Mouse (Mus musculus) brain, embryonic 14.5 days (tissue): ENCODE measurements at regions not wholly inside any gene's neighbourhood (a gene's known extent, or its start where the extent isn't known, plus 50 kb on each side); places are given as distances from the start of the nearest gene placed in this dataset.

Source experiments
- CTCF ChIP-seq: fragments of 200-500 bp; IDR thresholded peaks from 2 replicates; pipeline ENCODE4 v1.5.1; 2012; ENCODE audit warnings: inconsistent platforms, mild to moderate bottlenecking, moderate library complexity, borderline replicate concordance; ENCODE audit not compliant: insufficient read depth, insufficient read length; ENCODE audit errors: extremely low read depth
- POLR2A ChIP-seq: fragments of 200-500 bp; IDR thresholded peaks from 2 replicates; pipeline ENCODE4 v1.6.1; 2012; ENCODE audit warnings: mild to moderate bottlenecking, inconsistent platforms, borderline replicate concordance; ENCODE audit not compliant: poor library complexity, insufficient read depth, insufficient read length, severe bottlenecking; ENCODE audit errors: extremely low read depth

- TF ChIP-seq CTCF (no peak), POLR2A (no peak)
Observed at GRCm38 (mm10) chr14:79844306-79844705, 73.2 kb upstream of the Pcdh8 start.
